Mouse (Mus musculus): ENCODE measurements around the gene Pard3. TPM values are rescaled to one million over a fixed set of nuclear protein-coding genes. Genes with fewer than 3 reads are reported as not detected.

Gene Pard3
- polyA plus RNA-seq, 1 experiment, result 13.2 TPM

- 89% methylated on average over 10 of the region's 10 CpGs for WGBS
- DNase-seq, result no peak
- Histone ChIP-seq H3K27ac (ENCODE audit: insufficient read depth, low read length) (no peak overlapping the region), H3K4me3 (replicated peaks; ENCODE audit: insufficient read depth, low read depth, low read length) (no peak overlapping the region), H3K27me3 (ENCODE audit: control insufficient read depth, insufficient read depth, low read length) (no peaks in the 10 kb centered on the region; the same call in 1 of the 2 replicates), H3K4me1 (ENCODE audit: control insufficient read depth, insufficient read depth, low read length) (no peaks in the 10 kb centered on the region)
- TF ChIP-seq CTCF (IDR thresholded peaks at IDR 0.05; ENCODE audit: borderline replicate concordance, insufficient read depth, low read depth, low read length) (no peak), POLR2A (IDR thresholded peaks at IDR 0.05; ENCODE audit: borderline replicate concordance, insufficient read depth, low read length) (no peak)
Measured at GRCm38 (mm10) chr8:127052132-127052531, 11.6 kb upstream of the Pard3 start.

GRCm38 (mm10) chr8:127055081-127055480 lies 8.6 kb upstream of the Pard3 start:
- no peak for TF ChIP-seq CTCF (IDR thresholded peaks at IDR 0.05; ENCODE audit: borderline replicate concordance, insufficient read depth, low read depth, low read length)
- TF ChIP-seq POLR2A (IDR thresholded peaks at IDR 0.05; ENCODE audit: borderline replicate concordance, insufficient read depth, low read length), result no peak
- no peak overlapping the region for H3K4me3 ChIP-seq (replicated peaks; ENCODE audit: insufficient read depth, low read depth, low read length)
- H3K4me1 ChIP-seq (ENCODE audit: control insufficient read depth, insufficient read depth, low read length), result no peaks in the 10 kb centered on the region
- no peaks in the 10 kb centered on the region; the same call in 1 of the 2 replicates for H3K27me3 ChIP-seq (ENCODE audit: control insufficient read depth, insufficient read depth, low read length)
- DNase-seq, result no peak
- no peak overlapping the region for H3K27ac ChIP-seq (ENCODE audit: insufficient read depth, low read length)
- WGBS, result 40% methylated on average over 4 of the region's 4 CpGs

DNA sequence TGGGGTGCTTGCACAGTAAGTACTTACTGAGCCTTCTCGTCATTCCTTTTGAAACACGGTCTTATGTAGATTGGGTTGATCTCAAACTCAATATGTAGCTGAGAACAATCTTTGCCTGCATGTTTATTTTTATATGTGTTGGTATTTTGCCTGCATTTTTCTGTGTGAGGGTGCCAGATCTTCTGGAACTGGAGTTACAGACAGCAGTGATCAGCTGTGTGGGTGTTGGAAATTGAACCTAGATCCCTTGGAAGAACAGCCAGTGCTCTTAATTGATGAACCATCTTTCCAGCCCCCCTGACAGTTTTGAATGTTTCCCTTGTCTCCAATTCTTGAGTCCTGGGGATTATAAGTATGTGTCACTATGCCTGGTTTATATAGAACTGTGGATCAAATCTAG lies 4.9 kb upstream of the Pard3 start:
- no peak for TF ChIP-seq CTCF (IDR thresholded peaks at IDR 0.05; ENCODE audit: borderline replicate concordance, insufficient read depth, low read depth, low read length)
- no peak for TF ChIP-seq POLR2A (IDR thresholded peaks at IDR 0.05; ENCODE audit: borderline replicate concordance, insufficient read depth, low read length)
- Histone ChIP-seq H3K27ac (ENCODE audit: insufficient read depth, low read length) (no peak overlapping the region), H3K4me1 (ENCODE audit: control insufficient read depth, insufficient read depth, low read length) (no peaks in the 10 kb centered on the region; the same call in 1 of the 2 replicates), H3K27me3 (ENCODE audit: control insufficient read depth, insufficient read depth, low read length) (no peaks in the 10 kb centered on the region; the same call in 1 of the 2 replicates), H3K4me3 (replicated peaks; ENCODE audit: insufficient read depth, low read depth, low read length) (no peak overlapping the region)
- no peak for DNase-seq
- 99% methylated on average over 2 of the region's 2 CpGs for WGBS

DNA sequence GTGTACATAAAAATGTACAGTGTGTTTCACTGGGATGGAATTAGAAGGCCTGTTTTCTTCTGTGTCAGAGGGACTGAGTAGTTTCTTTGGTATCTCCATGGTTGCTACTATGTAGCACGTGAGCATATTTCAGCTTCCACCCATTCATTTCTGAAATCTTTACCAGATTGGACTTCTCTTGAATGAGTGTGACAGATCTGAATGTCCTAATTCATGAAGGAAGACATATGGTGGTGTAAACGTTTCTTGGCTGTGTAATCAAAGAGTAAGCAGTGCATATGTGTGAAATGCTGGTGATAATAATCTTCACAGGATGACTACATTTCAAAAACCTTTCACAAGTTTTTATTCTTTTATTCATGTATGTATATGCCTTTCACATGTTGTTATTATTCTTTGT lies 3.9 kb upstream of the Pard3 start:
- TF ChIP-seq POLR2A (IDR thresholded peaks at IDR 0.05; ENCODE audit: borderline replicate concordance, insufficient read depth, low read length), result no peak
- TF ChIP-seq CTCF (IDR thresholded peaks at IDR 0.05; ENCODE audit: borderline replicate concordance, insufficient read depth, low read depth, low read length), result no peak
- Histone ChIP-seq H3K4me1 (ENCODE audit: control insufficient read depth, insufficient read depth, low read length) (no peaks in the 10 kb centered on the region; the same call in 1 of the 2 replicates), H3K27ac (ENCODE audit: insufficient read depth, low read length) (no peak overlapping the region), H3K27me3 (ENCODE audit: control insufficient read depth, insufficient read depth, low read length) (no peaks in the 10 kb centered on the region; the same call in 1 of the 2 replicates), H3K4me3 (replicated peaks; ENCODE audit: insufficient read depth, low read depth, low read length) (no peak overlapping the region)
- 80% methylated on average over 2 of the region's 2 CpGs for WGBS
- DNase-seq, result no peak

DNA sequence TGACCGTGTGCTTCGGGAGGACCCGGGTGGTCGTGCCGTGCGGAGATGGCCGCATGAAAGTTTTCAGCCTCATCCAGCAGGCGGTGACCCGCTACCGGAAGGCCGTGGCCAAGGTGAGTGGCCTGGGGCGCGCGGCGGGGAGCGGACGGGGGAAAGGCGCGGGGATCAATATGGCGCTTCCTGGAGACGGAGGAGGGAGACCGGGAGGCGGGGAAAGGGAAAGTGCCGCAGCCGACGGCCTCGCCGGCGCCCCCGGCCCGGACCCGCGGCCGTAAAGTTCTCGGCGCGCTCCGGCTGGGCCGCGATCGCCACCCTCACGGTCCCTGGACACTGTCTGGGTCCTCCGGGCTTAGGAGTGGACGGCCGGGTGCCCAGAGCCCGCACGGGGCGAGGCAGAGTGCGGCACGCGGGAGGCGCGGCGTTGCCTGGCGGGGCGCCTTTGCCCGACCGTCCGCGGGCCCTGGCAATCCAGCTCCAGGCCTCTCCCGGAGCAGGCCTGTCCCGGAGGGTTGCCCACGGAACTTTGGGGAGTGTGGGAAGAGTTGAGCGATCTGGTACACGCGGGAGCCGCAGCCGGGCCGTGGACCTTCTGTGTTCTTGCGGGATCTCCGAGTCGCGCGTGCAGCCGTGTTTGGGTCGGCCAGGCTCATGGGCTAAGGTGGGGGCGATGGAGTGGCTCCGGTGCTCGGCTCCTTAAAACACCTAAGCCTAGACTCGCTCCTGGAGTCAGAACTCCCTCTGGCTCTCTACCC lies 844 bp downstream of the Pard3 start:
- Histone ChIP-seq H3K27ac (ENCODE audit: insufficient read depth, low read length) (no peak overlapping the region), H3K27me3 (ENCODE audit: control insufficient read depth, insufficient read depth, low read length) (0 out of 2 replicates have a peak, but pooled peaks cover 1% of the 10 kb centered on the region), H3K4me1 (ENCODE audit: control insufficient read depth, insufficient read depth, low read length) (no peaks in the 10 kb centered on the region; the same call in 1 of the 2 replicates), H3K4me3 (replicated peaks; ENCODE audit: insufficient read depth, low read depth, low read length) (peak overlapping the region; percentile 67)
- no peak for TF ChIP-seq CTCF (IDR thresholded peaks at IDR 0.05; ENCODE audit: borderline replicate concordance, insufficient read depth, low read depth, low read length)
- no peak for TF ChIP-seq POLR2A (IDR thresholded peaks at IDR 0.05; ENCODE audit: borderline replicate concordance, insufficient read depth, low read length)
- DNase-seq, result peak; percentile 42 to 62
- under 1% methylated on average over 75 of the region's 80 CpGs for WGBS

DNA sequence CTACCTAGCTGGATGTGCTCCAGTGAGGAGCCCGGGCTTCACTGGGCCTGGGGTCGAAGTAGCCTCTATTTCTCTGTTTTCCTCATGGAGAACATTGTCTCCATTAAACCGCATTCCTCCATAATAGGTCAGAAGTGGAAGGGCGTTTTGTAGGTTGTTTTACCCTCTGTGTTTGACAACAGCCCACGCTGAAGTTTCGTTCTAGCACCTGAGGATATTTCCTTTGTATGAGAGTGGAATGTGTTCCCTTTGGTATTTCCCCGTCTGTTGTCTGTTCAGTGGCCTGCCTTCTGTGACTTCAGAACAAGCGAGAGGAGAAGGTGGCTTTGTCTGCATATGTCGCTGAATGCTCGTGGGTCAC lies 1.4 kb downstream of the Pard3 start:
- H3K4me3 ChIP-seq (replicated peaks; ENCODE audit: insufficient read depth, low read depth, low read length), result peak overlapping the region; percentile 67
- 42% methylated on average over 10 of the region's 10 CpGs for WGBS
- DNase-seq, result no peak
- no peak overlapping the region for H3K27ac ChIP-seq (ENCODE audit: insufficient read depth, low read length)
- peaks cover 2% of the 10 kb centered on the region; the same call in 1 of the 2 replicates for H3K4me1 ChIP-seq (ENCODE audit: control insufficient read depth, insufficient read depth, low read length)
- TF ChIP-seq CTCF (IDR thresholded peaks at IDR 0.05; ENCODE audit: borderline replicate concordance, insufficient read depth, low read depth, low read length) (no peak), POLR2A (IDR thresholded peaks at IDR 0.05; ENCODE audit: borderline replicate concordance, insufficient read depth, low read length) (no peak)
- 0 out of 2 replicates have a peak, but pooled peaks cover 1% of the 10 kb centered on the region for H3K27me3 ChIP-seq (ENCODE audit: control insufficient read depth, insufficient read depth, low read length)

DNA sequence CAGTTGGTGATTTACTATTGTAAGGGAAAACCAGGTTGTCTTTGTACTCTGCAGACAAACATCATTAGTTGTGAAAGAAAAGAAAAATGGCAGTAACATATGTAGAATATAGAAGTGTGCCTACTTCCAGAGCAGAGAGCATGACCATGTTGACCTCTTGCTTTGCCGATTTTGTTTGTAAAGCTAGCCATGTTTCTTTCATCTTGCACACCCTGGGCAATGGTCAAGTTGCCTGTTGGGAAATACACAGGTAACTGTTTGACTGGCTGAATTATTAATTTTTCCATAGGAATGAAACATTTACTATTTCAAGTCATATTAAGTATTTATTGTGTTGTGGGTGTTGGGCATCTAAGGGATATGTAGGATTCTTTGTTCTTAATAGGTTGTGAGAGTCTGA lies 2.1 kb downstream of the Pard3 start:
- H3K27ac ChIP-seq (ENCODE audit: insufficient read depth, low read length), result no peak overlapping the region
- whole genome bisulfite sequencing, result 91% methylated on average over 1 of the region's 1 CpGs
- peaks cover 3% of the 10 kb centered on the region; the same call in 1 of the 2 replicates for H3K4me1 ChIP-seq (ENCODE audit: control insufficient read depth, insufficient read depth, low read length)
- H3K4me3 ChIP-seq (replicated peaks; ENCODE audit: insufficient read depth, low read depth, low read length), result no peak overlapping the region
- 0 out of 2 replicates have a peak, but pooled peaks cover 1% of the 10 kb centered on the region for H3K27me3 ChIP-seq (ENCODE audit: control insufficient read depth, insufficient read depth, low read length)
- no peak for DNase-seq
- no peak for TF ChIP-seq POLR2A (IDR thresholded peaks at IDR 0.05; ENCODE audit: borderline replicate concordance, insufficient read depth, low read length)
- no peak for TF ChIP-seq CTCF (IDR thresholded peaks at IDR 0.05; ENCODE audit: borderline replicate concordance, insufficient read depth, low read depth, low read length)

DNA sequence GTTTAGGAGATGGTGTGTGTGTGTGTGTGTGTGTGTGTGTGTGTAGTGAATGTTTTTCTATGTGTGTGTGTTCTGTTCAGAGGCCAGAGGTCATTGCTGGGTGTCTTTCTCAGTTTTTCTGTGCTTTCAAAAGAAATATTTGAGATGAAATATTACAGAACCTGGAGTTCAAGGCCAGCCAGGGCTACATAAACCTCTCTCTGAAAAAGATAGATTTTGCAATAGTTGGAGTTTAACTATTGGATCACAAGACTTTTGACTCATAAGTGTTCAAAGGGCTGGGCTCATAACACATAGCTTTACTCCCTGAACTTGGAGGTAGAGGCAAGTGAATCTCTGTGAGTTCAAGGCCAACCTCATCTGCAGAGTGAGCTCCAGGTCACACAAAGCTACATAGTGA lies 2.8 kb downstream of the Pard3 start:
- DNase-seq, result no peak
- H3K27me3 ChIP-seq (ENCODE audit: control insufficient read depth, insufficient read depth, low read length), result 0 out of 2 replicates have a peak, but pooled peaks cover 1% of the 10 kb centered on the region
- H3K4me1 ChIP-seq (ENCODE audit: control insufficient read depth, insufficient read depth, low read length), result peaks cover 3% of the 10 kb centered on the region; the same call in 1 of the 2 replicates
- no peak overlapping the region for H3K27ac ChIP-seq (ENCODE audit: insufficient read depth, low read length)
- no peak overlapping the region for H3K4me3 ChIP-seq (replicated peaks; ENCODE audit: insufficient read depth, low read depth, low read length)
- TF ChIP-seq POLR2A (IDR thresholded peaks at IDR 0.05; ENCODE audit: borderline replicate concordance, insufficient read depth, low read length) (no peak), CTCF (IDR thresholded peaks at IDR 0.05; ENCODE audit: borderline replicate concordance, insufficient read depth, low read depth, low read length) (no peak)

Data from cerebellum, adult 2 months (tissue).